9 mouse cellular contexts compared by ENCODE assay signal in the genomic region with DNA sequence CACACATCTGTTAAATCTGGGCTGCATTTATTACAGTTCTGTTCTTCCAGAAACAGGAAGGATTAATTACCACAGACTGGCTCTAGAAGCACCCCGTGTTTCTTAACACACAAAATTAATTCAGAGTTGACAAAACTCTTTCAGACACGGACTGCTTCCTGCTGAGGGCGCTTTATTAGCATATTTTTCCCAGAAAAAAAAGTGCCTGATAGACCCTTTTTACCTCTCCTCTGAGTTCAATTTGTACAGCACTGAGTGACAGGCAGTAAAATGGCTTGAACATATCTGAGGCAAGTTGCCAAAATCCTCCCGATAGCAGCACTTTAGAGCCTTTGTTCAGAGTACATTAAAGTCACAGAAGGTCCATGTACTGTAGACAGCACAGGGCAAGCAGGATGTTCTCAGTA.
A peak's percentile ranks its signal among the peaks of the same experiment; 100 is the strongest.
DNase-seq lines count a peak whose midpoint lies in the region; ATAC-seq and TF ChIP-seq lines count a peak whose summit lies in the region.
"Had no signal": no experiment of that assay in that cellular context is flagged by ENCODE, and none has a peak within 500 bp of the region (broad histone marks: within the 10 kb centered on the region; RNA-seq: fewer than 3 reads in every experiment).

No protein-coding gene starts in this region.

- H3ac ChIP-seq in myocyte (ENCODE audit: control insufficient read depth, insufficient read length), result no peak overlapping the region

- no peaks in the 10 kb centered on the region for H3K9me3 ChIP-seq in kidney, embryonic 16.5 days (ENCODE audit: low read length)
- no peaks in the 10 kb centered on the region for H3K9me3 ChIP-seq in embryonic facial prominence, embryonic 13.5 days
- H3K9me3 ChIP-seq in hindbrain, embryonic 12.5 days (replicated peaks), result no peaks in the 10 kb centered on the region
- H3K9me3 ChIP-seq: liver, embryonic 15.5 days had no signal

- H3K27me3 ChIP-seq in kidney, embryonic 16.5 days (ENCODE audit: insufficient read depth, low read length), result no peaks in the 10 kb centered on the region
- no peaks in the 10 kb centered on the region for H3K27me3 ChIP-seq in embryonic facial prominence, embryonic 13.5 days
- H3K27me3 ChIP-seq in hindbrain, embryonic 12.5 days, result no peaks in the 10 kb centered on the region
- no peaks in the 10 kb centered on the region for H3K27me3 ChIP-seq in myocyte (ENCODE audit: control insufficient read depth, insufficient read depth, insufficient read length)
- H3K27me3 ChIP-seq: liver, embryonic 15.5 days had no signal

- ATAC-seq in kidney, embryonic 16.5 days (ENCODE audit: low FRiP score, low TSS enrichment), result peak; percentile 89; the same call in 1 of the 2 replicates
- no peak for ATAC-seq in embryonic facial prominence, embryonic 13.5 days (ENCODE audit: insufficient number of reproducible peaks, insufficient read depth, low FRiP score, low TSS enrichment, low read depth)
- peak; percentile 98 for ATAC-seq in hindbrain, embryonic 12.5 days (ENCODE audit: low FRiP score)

- H3K4me1 ChIP-seq in kidney, embryonic 16.5 days (ENCODE audit: insufficient read depth, low read length), result 0 out of 2 replicates have a peak, but pooled peaks cover 4% of the 10 kb centered on the region
- peaks cover 9% of the 10 kb centered on the region for H3K4me1 ChIP-seq in embryonic facial prominence, embryonic 13.5 days
- peaks cover 9% of the 10 kb centered on the region for H3K4me1 ChIP-seq in hindbrain, embryonic 12.5 days
- H3K4me1 ChIP-seq: liver, embryonic 15.5 days had no signal

- TF ChIP-seq POLR2A in myocyte (IDR thresholded peaks at IDR 0.05; ENCODE audit: insufficient read length, low read depth), result no peak

- H3K79me2 ChIP-seq in myocyte (ENCODE audit: control insufficient read depth, insufficient read depth), result no peaks in the 10 kb centered on the region

- DNase-seq in kidney, postnatal 25 days, result no peak
- DNase-seq in MN1 (ENCODE audit: low spot score), result no peak
- no peak for DNase-seq in urinary bladder, postnatal 25 days (ENCODE audit: low spot score)
- DNase-seq: cerebellum, adult 11 months had no signal

- H3K4me3 ChIP-seq in kidney, embryonic 16.5 days (ENCODE audit: low read length), result no peak overlapping the region
- H3K4me3 ChIP-seq in embryonic facial prominence, embryonic 13.5 days, result no peak overlapping the region
- no peak overlapping the region for H3K4me3 ChIP-seq in hindbrain, embryonic 12.5 days
- no peak overlapping the region for H3K4me3 ChIP-seq in myocyte
- H3K4me3 ChIP-seq: liver, embryonic 15.5 days had no signal

- H3K4me2 ChIP-seq in kidney, embryonic 16.5 days (replicated peaks; ENCODE audit: low read depth, low read length), result peak overlapping the region; percentile 26
- H3K4me2 ChIP-seq in embryonic facial prominence, embryonic 13.5 days, result peak overlapping the region; percentile 46
- H3K4me2 ChIP-seq in hindbrain, embryonic 12.5 days (replicated peaks), result 0 out of 2 replicates have a peak overlapping the region, but pooled peaks have one; percentile 13
- peak overlapping the region; percentile 56 for H3K4me2 ChIP-seq in myocyte (ENCODE audit: low read depth)
- H3K4me2 ChIP-seq: liver, embryonic 15.5 days had no signal

- H3K27ac ChIP-seq in kidney, embryonic 16.5 days (ENCODE audit: low read length), result no peak overlapping the region
- no peak overlapping the region for H3K27ac ChIP-seq in embryonic facial prominence, embryonic 13.5 days
- no peak overlapping the region for H3K27ac ChIP-seq in hindbrain, embryonic 12.5 days
- H3K27ac ChIP-seq: liver, embryonic 15.5 days had no signal

- WGBS in kidney, embryonic 16.5 days, result 8% methylated on average over 4 of the region's 4 CpGs
- WGBS in embryonic facial prominence, embryonic 13.5 days, result 3% methylated on average over 4 of the region's 4 CpGs
- WGBS in hindbrain, embryonic 12.5 days, result 7% methylated on average over 4 of the region's 4 CpGs

- no peaks in the 10 kb centered on the region for H3K36me3 ChIP-seq in kidney, embryonic 16.5 days (ENCODE audit: insufficient read depth, low read length)
- H3K36me3 ChIP-seq in embryonic facial prominence, embryonic 13.5 days, result no peaks in the 10 kb centered on the region
- H3K36me3 ChIP-seq in hindbrain, embryonic 12.5 days, result no peaks in the 10 kb centered on the region
- H3K36me3 ChIP-seq in myocyte (ENCODE audit: control insufficient read depth, insufficient read depth), result no peaks in the 10 kb centered on the region
- H3K36me3 ChIP-seq: liver, embryonic 15.5 days had no signal

- no peak overlapping the region for H3K9ac ChIP-seq in kidney, embryonic 16.5 days (replicated peaks; ENCODE audit: low read length)
- H3K9ac ChIP-seq in embryonic facial prominence, embryonic 13.5 days, result no peak overlapping the region
- H3K9ac ChIP-seq in hindbrain, embryonic 12.5 days, result no peak overlapping the region
- H3K9ac ChIP-seq: liver, embryonic 15.5 days had no signal

TF ChIP-seq in myocyte, 11 proteins besides CTCF, POLR2A, EP300 and RAD21:
- TF ChIP-seq REST (IDR thresholded peaks at IDR 0.05; ENCODE audit: insufficient read depth, insufficient read length), result no peak
- no peak for TF ChIP-seq TCF12 (IDR thresholded peaks at IDR 0.05; ENCODE audit: insufficient read depth, poor library complexity, severe bottlenecking)
- TF ChIP-seq MYOD1 (IDR thresholded peaks at IDR 0.05; ENCODE audit: control insufficient read depth in 1 of 3, insufficient read length in 2 of 3, low read depth in 2 of 3), result no peak
- TF ChIP-seq SRF (IDR thresholded peaks at IDR 0.05; ENCODE audit: control insufficient read depth, insufficient read length, low read depth), result no peak
- TF ChIP-seq MAX (IDR thresholded peaks at IDR 0.05; ENCODE audit: low read depth), result no peak
TF ChIP-seq in myocyte: peak in this region for 0.
